Mouse (Mus musculus): ENCODE measurements around the gene Adh7.
A peak's percentile ranks its signal among the peaks of the same experiment; 100 is the strongest.

Adh7 gene

DNA sequence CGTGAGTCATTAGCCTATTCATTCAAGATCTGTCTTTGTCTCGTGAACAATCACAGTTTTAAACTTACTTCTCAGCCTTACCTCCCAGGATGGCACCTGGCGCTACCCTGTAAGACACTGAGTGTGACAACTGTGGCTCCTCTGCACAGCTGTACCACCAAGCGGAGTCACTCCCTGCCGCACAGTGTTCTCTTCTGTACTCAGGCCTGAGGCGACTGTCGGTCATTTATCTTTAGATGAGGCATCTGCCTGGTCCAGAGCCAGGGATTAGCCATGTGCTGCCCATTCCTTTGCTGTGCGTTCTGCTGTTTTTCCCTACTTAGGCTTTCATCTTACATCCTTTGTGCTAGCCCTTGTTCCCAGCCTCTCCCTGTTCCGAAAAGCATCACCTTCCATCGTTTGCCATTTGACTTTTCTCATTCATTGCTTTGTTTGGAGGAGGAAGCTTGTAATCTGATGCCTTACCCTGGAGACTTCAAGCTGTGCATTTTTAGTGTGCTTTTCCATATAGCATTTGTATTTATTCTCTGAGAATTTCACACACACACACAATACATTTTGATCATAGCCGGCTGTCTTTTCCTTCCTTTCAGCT lies 2.1 kb upstream of the Adh7 start:
- Histone ChIP-seq H3K27me3 (ENCODE audit: insufficient read depth, low read length) (peaks cover 5% of the 10 kb centered on the region; the same call in 1 of the 2 replicates), H3K4me3 (replicated peaks; ENCODE audit: low read length) (no peak overlapping the region), H3K36me3 (ENCODE audit: insufficient read depth, low read length) (no peaks in the 10 kb centered on the region), H3K4me1 (replicated peaks; ENCODE audit: low read depth, low read length) (peaks cover 13% of the 10 kb centered on the region), H3K9me3 (ENCODE audit: low read length) (no peaks in the 10 kb centered on the region)
- TF ChIP-seq NANOG (IDR thresholded peaks at IDR 0.05; ENCODE audit: borderline replicate concordance, low read length) (peak; percentile 91; the same call in 1 of the 2 replicates), CTCF (conservative IDR thresholded peaks at IDR 0.05; ENCODE audit: low read length) (no peak)

- Histone ChIP-seq H3K4me1 (replicated peaks; ENCODE audit: low read depth, low read length) (peaks cover 13% of the 10 kb centered on the region), H3K27me3 (ENCODE audit: insufficient read depth, low read length) (peaks cover 5% of the 10 kb centered on the region; the same call in 1 of the 2 replicates), H3K36me3 (ENCODE audit: insufficient read depth, low read length) (no peaks in the 10 kb centered on the region), H3K9me3 (ENCODE audit: low read length) (no peaks in the 10 kb centered on the region), H3K4me3 (replicated peaks; ENCODE audit: low read length) (no peak overlapping the region)
- no peak for TF ChIP-seq CTCF (conservative IDR thresholded peaks at IDR 0.05; ENCODE audit: low read length)
These were observed 1.5 kb upstream of the Adh7 start for GRCm38 (mm10) chr3:138216091-138216490.

DNA sequence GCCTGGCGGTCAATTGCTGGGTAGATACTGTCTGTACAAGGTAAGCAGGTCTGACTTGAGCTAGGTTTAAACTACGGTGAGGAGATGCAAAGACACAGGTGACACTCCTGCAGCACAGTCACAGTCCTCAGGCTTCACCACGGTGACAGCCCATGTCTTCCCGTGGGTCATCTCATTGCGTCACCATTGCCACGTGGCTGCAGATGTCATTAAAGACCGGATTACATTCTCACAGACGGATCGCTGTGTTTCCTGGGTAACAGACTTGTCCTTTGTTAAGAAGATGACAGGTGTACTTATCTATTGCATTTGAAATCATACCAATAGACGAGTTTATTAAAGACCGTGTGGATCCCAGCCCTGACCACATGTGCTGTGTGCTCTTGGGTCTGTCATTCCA lies 3.6 kb downstream of the Adh7 start:
- H3K36me3 ChIP-seq (ENCODE audit: insufficient read depth, low read length): no peaks in the 10 kb centered on the region
- no peaks in the 10 kb centered on the region for H3K9me3 ChIP-seq (ENCODE audit: low read length)
- H3K4me3 ChIP-seq (replicated peaks; ENCODE audit: low read length): no peak overlapping the region
- H3K4me1 ChIP-seq (replicated peaks; ENCODE audit: low read depth, low read length): peaks cover 41% of the 10 kb centered on the region
- TF ChIP-seq CTCF (conservative IDR thresholded peaks at IDR 0.05; ENCODE audit: low read length) (no peak), POU5F1 (IDR thresholded peaks at IDR 0.05; ENCODE audit: borderline replicate concordance, low read length) (no peak), NANOG (IDR thresholded peaks at IDR 0.05; ENCODE audit: borderline replicate concordance, low read length) (no peak)
- H3K27me3 ChIP-seq (ENCODE audit: insufficient read depth, low read length): peaks cover 3% of the 10 kb centered on the region; the same call in 1 of the 2 replicates

GRCm38 (mm10) chr3:138222511-138222910 lies 5.0 kb downstream of the Adh7 start:
- Histone ChIP-seq H3K27me3 (ENCODE audit: insufficient read depth, low read length) (peaks cover 3% of the 10 kb centered on the region; the same call in 1 of the 2 replicates), H3K4me1 (replicated peaks; ENCODE audit: low read depth, low read length) (peaks cover 40% of the 10 kb centered on the region), H3K9me3 (ENCODE audit: low read length) (0 out of 2 replicates have a peak, but pooled peaks cover 4% of the 10 kb centered on the region), H3K4me3 (replicated peaks; ENCODE audit: low read length) (no peak overlapping the region), H3K36me3 (ENCODE audit: insufficient read depth, low read length) (no peaks in the 10 kb centered on the region)
- TF ChIP-seq CTCF (conservative IDR thresholded peaks at IDR 0.05; ENCODE audit: low read length) (no peak), NANOG (IDR thresholded peaks at IDR 0.05; ENCODE audit: borderline replicate concordance, low read length) (no peak), POU5F1 (IDR thresholded peaks at IDR 0.05; ENCODE audit: borderline replicate concordance, low read length) (no peak)

DNA sequence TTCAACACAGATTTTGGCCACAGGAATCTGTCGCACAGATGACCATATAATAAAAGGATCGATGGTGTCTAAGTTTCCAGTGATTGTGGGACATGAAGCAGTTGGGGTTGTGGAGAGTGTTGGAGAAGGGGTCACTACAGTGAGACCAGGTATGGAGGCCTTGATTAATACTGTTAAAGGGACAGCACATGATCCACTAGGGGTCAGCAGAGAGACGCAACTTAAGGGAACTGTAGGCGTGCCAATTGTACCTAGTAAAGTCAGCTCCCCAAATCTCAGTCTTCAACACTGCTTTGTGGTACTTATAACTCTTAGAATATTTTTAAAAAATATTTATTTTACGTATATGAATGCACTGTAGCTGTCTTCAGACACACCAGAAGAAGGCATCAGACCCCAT lies 5.4 kb downstream of the Adh7 start:
- Histone ChIP-seq H3K4me3 (replicated peaks; ENCODE audit: low read length) (no peak overlapping the region), H3K9me3 (ENCODE audit: low read length) (0 out of 2 replicates have a peak, but pooled peaks cover 4% of the 10 kb centered on the region), H3K36me3 (ENCODE audit: insufficient read depth, low read length) (no peaks in the 10 kb centered on the region), H3K27me3 (ENCODE audit: insufficient read depth, low read length) (peaks cover 3% of the 10 kb centered on the region; the same call in 1 of the 2 replicates), H3K4me1 (replicated peaks; ENCODE audit: low read depth, low read length) (peaks cover 38% of the 10 kb centered on the region)
- no peak for TF ChIP-seq NANOG (IDR thresholded peaks at IDR 0.05; ENCODE audit: borderline replicate concordance, low read length)
- TF ChIP-seq CTCF (conservative IDR thresholded peaks at IDR 0.05; ENCODE audit: low read length): peak; percentile 50

DNA sequence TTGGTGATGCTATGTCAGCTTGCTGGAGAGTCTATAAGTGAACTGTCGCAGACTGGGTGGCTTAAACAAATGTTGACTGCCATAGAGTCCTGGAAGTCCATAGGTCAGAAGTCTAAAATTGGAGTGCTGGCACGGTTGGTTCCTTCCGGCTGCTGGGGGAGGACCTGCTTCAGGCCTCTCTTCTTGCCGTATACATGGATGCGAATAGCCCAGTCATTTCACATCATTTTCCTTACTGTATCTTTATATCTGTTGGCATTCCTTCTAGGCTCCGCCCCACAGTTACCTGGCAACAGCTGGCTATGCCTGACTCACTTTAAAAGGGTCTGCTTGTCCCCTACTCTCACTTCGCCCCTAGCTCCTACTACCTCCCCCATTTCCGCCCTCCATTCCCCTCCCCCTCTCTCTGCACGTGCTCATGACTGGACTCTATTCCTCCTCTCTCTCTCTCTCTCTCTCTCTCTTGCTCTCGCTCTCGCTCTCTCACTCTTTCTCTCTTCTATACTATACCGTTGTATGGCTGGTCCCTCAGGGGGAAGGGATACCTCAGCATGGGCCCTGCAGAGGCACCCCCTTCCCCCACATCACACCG lies 6.9 kb downstream of the Adh7 start:
- Histone ChIP-seq H3K36me3 (ENCODE audit: insufficient read depth, low read length) (no peaks in the 10 kb centered on the region), H3K4me3 (replicated peaks; ENCODE audit: low read length) (no peak overlapping the region; the same call in 1 of the 2 replicates), H3K27me3 (ENCODE audit: insufficient read depth, low read length) (no peaks in the 10 kb centered on the region; the same call in 1 of the 2 replicates), H3K9me3 (ENCODE audit: low read length) (0 out of 2 replicates have a peak, but pooled peaks cover 4% of the 10 kb centered on the region), H3K4me1 (replicated peaks; ENCODE audit: low read depth, low read length) (peaks cover 38% of the 10 kb centered on the region)
- TF ChIP-seq POU5F1 (IDR thresholded peaks at IDR 0.05; ENCODE audit: borderline replicate concordance, low read length) (no peak), CTCF (conservative IDR thresholded peaks at IDR 0.05; ENCODE audit: low read length) (no peak), NANOG (IDR thresholded peaks at IDR 0.05; ENCODE audit: borderline replicate concordance, low read length) (no peak)

- H3K9me3 ChIP-seq (ENCODE audit: low read length): 0 out of 2 replicates have a peak, but pooled peaks cover 4% of the 10 kb centered on the region
- no peak for TF ChIP-seq NANOG (IDR thresholded peaks at IDR 0.05; ENCODE audit: borderline replicate concordance, low read length)
- TF ChIP-seq CTCF (conservative IDR thresholded peaks at IDR 0.05; ENCODE audit: low read length): no peak
- TF ChIP-seq POU5F1 (IDR thresholded peaks at IDR 0.05; ENCODE audit: borderline replicate concordance, low read length): no peak
- H3K36me3 ChIP-seq (ENCODE audit: insufficient read depth, low read length): no peaks in the 10 kb centered on the region
These were observed 7.8 kb downstream of the Adh7 start for GRCm38 (mm10) chr3:138225331-138225730.

GRCm38 (mm10) chr3:138225853-138226252 lies 8.3 kb downstream of the Adh7 start:
- no peak overlapping the region for H3K4me3 ChIP-seq (replicated peaks; ENCODE audit: low read length)
- TF ChIP-seq CTCF (conservative IDR thresholded peaks at IDR 0.05; ENCODE audit: low read length): no peak
- TF ChIP-seq NANOG (IDR thresholded peaks at IDR 0.05; ENCODE audit: borderline replicate concordance, low read length): no peak
- TF ChIP-seq POU5F1 (IDR thresholded peaks at IDR 0.05; ENCODE audit: borderline replicate concordance, low read length): no peak

More at GRCm38 (mm10) chr3:138225331-138225730, 7.8 kb downstream of the Adh7 start:
- Histone ChIP-seq H3K4me3 (replicated peaks; ENCODE audit: low read length) (no peak overlapping the region), H3K27me3 (ENCODE audit: insufficient read depth, low read length) (no peaks in the 10 kb centered on the region; the same call in 1 of the 2 replicates), H3K4me1 (replicated peaks; ENCODE audit: low read depth, low read length) (peaks cover 38% of the 10 kb centered on the region)

More at GRCm38 (mm10) chr3:138225853-138226252, 8.3 kb downstream of the Adh7 start:
- H3K36me3 ChIP-seq (ENCODE audit: insufficient read depth, low read length): no peaks in the 10 kb centered on the region
- 0 out of 2 replicates have a peak, but pooled peaks cover 4% of the 10 kb centered on the region for H3K9me3 ChIP-seq (ENCODE audit: low read length)
- peaks cover 38% of the 10 kb centered on the region for H3K4me1 ChIP-seq (replicated peaks; ENCODE audit: low read depth, low read length)
- H3K27me3 ChIP-seq (ENCODE audit: insufficient read depth, low read length): no peaks in the 10 kb centered on the region

All from E14TG2a.4 (cell line).